Mouse (Mus musculus): ENCODE results near the gene Slc35e3. TPM values are rescaled to one million over a fixed set of nuclear protein-coding genes. Genes with fewer than 3 reads are reported as not detected.

Slc35e3 gene
- total and polyA plus RNA-seq, 3 experiments, result 2.2 to 9.7 (median 5.0) TPM

GRCm38 (mm10) chr10:117740171-117740570 lies 6.0 kb downstream of the Slc35e3 start:
- H3K36me3 ChIP-seq (replicated peaks in 1 of 2; ENCODE audit: control insufficient read depth in 1 of 2, insufficient read depth in 1 of 2, low read length in 1 of 2), result peaks cover 25 to 68% of the 10 kb centered on the region in 2 experiments
- no peak for DNase-seq (ENCODE audit: extremely low read depth)
- H3K27me3 ChIP-seq (replicated peaks), result no peaks in the 10 kb centered on the region
- H3K79me2 ChIP-seq (replicated peaks; ENCODE audit: control insufficient read depth, extremely low read depth, insufficient read depth, poor library complexity, severe bottlenecking), result no peaks in the 10 kb centered on the region
- no peak overlapping the region for H3K27ac ChIP-seq (ENCODE audit: insufficient read depth, low read depth)
- H3K4me2 ChIP-seq (ENCODE audit: insufficient read depth, low read depth, poor library complexity, severe bottlenecking), result no peak overlapping the region
- H3K9me3 ChIP-seq (replicated peaks; ENCODE audit: low read length), result no peaks in the 10 kb centered on the region
- dilution Hi-C loops (cut with MboI; ENCODE audit: extremely low pct_ligation_motif_present, extremely low pct_unique_long_range_greater_than_20kb, low sequenced_read_pairs), result no loop called here
- H3K4me1 ChIP-seq (ENCODE audit: control insufficient read depth in 1 of 2, insufficient read depth in 2 of 2), result peaks cover 0 to 5% of the 10 kb centered on the region in 2 experiments; a peak in 2 of 4 replicates
- no peak for TF ChIP-seq CHD1 (IDR thresholded peaks at IDR 0.05; ENCODE audit: low read depth, low read length)
- TF ChIP-seq PAX5 (IDR thresholded peaks at IDR 0.05; ENCODE audit: low read length), result no peak
- no peak for TF ChIP-seq UBTF (IDR thresholded peaks at IDR 0.05; ENCODE audit: low read depth, low read length)
- no peak for TF ChIP-seq USF1 (IDR thresholded peaks at IDR 0.05; ENCODE audit: low read depth, low read length)
- no peak for TF ChIP-seq MEF2A (IDR thresholded peaks at IDR 0.05; ENCODE audit: borderline replicate concordance, low read depth, low read length)
- H3K4me3 ChIP-seq (replicated peaks in 1 of 3; ENCODE audit: low read depth in 2 of 3, low read length in 2 of 3, poor library complexity in 1 of 3), result no peak overlapping the region
- no peak overlapping the region for H3K9ac ChIP-seq (ENCODE audit: insufficient read depth, low read depth)
- in situ Hi-C loops (cut with MboI; ENCODE audit: low pct_ligation_motif_present, low pct_unique_long_range_greater_than_20kb, low sequenced_read_pairs), result no loop called here

- Histone ChIP-seq H3K4me3 (replicated peaks in 1 of 3; ENCODE audit: low read depth in 2 of 3, low read length in 2 of 3, poor library complexity in 1 of 3) (no peak overlapping the region), H3K9ac (ENCODE audit: insufficient read depth, low read depth) (no peak overlapping the region), H3K9me3 (replicated peaks; ENCODE audit: low read length) (no peaks in the 10 kb centered on the region), H3K27me3 (replicated peaks) (no peaks in the 10 kb centered on the region), H3K4me2 (ENCODE audit: insufficient read depth, low read depth, poor library complexity, severe bottlenecking) (no peak overlapping the region), H3K4me1 (ENCODE audit: control insufficient read depth in 1 of 2, insufficient read depth in 2 of 2) (no peaks in the 10 kb centered on the region; a peak in 1 of 4 replicates), H3K79me2 (replicated peaks; ENCODE audit: control insufficient read depth, extremely low read depth, insufficient read depth, poor library complexity, severe bottlenecking) (no peaks in the 10 kb centered on the region), H3K27ac (ENCODE audit: insufficient read depth, low read depth) (no peak overlapping the region), H3K36me3 (replicated peaks in 1 of 2; ENCODE audit: control insufficient read depth in 1 of 2, insufficient read depth in 1 of 2, low read length in 1 of 2) (peaks cover 25 to 68% of the 10 kb centered on the region in 2 experiments)
- dilution Hi-C loops (cut with MboI; ENCODE audit: extremely low pct_ligation_motif_present, extremely low pct_unique_long_range_greater_than_20kb, low sequenced_read_pairs), result no loop called here
- TF ChIP-seq TCF12 (IDR thresholded peaks at IDR 0.05; ENCODE audit: low read depth, low read length), result no peak
- no peak for TF ChIP-seq SIN3A (IDR thresholded peaks at IDR 0.05; ENCODE audit: low read length)
- TF ChIP-seq NELFE (IDR thresholded peaks at IDR 0.05; ENCODE audit: low read depth, low read length), result no peak
- TF ChIP-seq MEF2A (IDR thresholded peaks at IDR 0.05; ENCODE audit: borderline replicate concordance, low read depth, low read length), result no peak
- no peak for TF ChIP-seq KAT2A (IDR thresholded peaks at IDR 0.05; ENCODE audit: insufficient replicate concordance, low read length)
- TF ChIP-seq CHD1 (IDR thresholded peaks at IDR 0.05; ENCODE audit: low read depth, low read length), result no peak
- no peak for TF ChIP-seq ZC3H11A (IDR thresholded peaks at IDR 0.05; ENCODE audit: low read depth, low read length)
- no peak for TF ChIP-seq GABPA (IDR thresholded peaks at IDR 0.05; ENCODE audit: insufficient replicate concordance, low read depth, low read length)
- TF ChIP-seq MAX (IDR thresholded peaks at IDR 0.05; ENCODE audit: low read length), result no peak
- TF ChIP-seq USF2 (conservative IDR thresholded peaks at IDR 0.05; ENCODE audit: low read depth, low read length), result no peak
- no peak for TF ChIP-seq PAX5 (IDR thresholded peaks at IDR 0.05; ENCODE audit: low read length)
- no peak for TF ChIP-seq NRF1 (IDR thresholded peaks at IDR 0.05; ENCODE audit: low read depth, low read length)
- TF ChIP-seq POLR2A (IDR thresholded peaks at IDR 0.05; ENCODE audit: low read depth, low read length), result no peak
- TF ChIP-seq EP300 (IDR thresholded peaks at IDR 0.05; ENCODE audit: low read length), result no peak
- in situ Hi-C loops (cut with MboI; ENCODE audit: low pct_ligation_motif_present, low pct_unique_long_range_greater_than_20kb, low sequenced_read_pairs), result no loop called here
- DNase-seq (ENCODE audit: extremely low read depth), result no peak
Measured at GRCm38 (mm10) chr10:117739648-117739948, 6.6 kb downstream of the Slc35e3 start.

All from CH12.LX (cell line).